Mouse (Mus musculus) CH12.LX (cell line): ENCODE data around the gene Serpina1f. TPM values are rescaled to one million over a fixed set of nuclear protein-coding genes. Genes with fewer than 3 reads are reported as not detected.

Experiments
- DNase-seq: peaks from one replicate; pipeline ENCODE4 v3.0.0-alpha.2; 2013; ENCODE audit errors: extremely low read depth
- H3K27ac ChIP-seq: 2 replicates; pipeline ENCODE4 v1.5.1; 2012; ENCODE audit warnings: low read depth, mild to moderate bottlenecking, control low read depth, moderate library complexity; ENCODE audit not compliant: insufficient read depth
- H3K27me3 ChIP-seq: replicated peaks from 2 replicates; pipeline ENCODE3; 2012; ENCODE audit warnings: inconsistent platforms
- H3K36me3 ChIP-seq, 2 experiments: replicated peaks in 1 of 2; 2 replicates each; pipeline versions ENCODE3 to v1.6.1; 2012; ENCODE audit warnings: inconsistent platforms in 1 of 2, low read length in 1 of 2, mild to moderate bottlenecking in 1 of 2, mixed read lengths in 1 of 2, moderate library complexity in 1 of 2; ENCODE audit not compliant: control insufficient read depth in 1 of 2, insufficient read depth in 1 of 2
- H3K4me1 ChIP-seq, 2 experiments: 2 replicates each; pipeline ENCODE4 v1.6.1; 2012; ENCODE audit warnings: inconsistent platforms in 1 of 2, moderate library complexity in 1 of 2; ENCODE audit not compliant: insufficient read depth in 2 of 2, control insufficient read depth in 1 of 2
- H3K4me2 ChIP-seq: 2 replicates; pipeline ENCODE4 v1.6.1; 2012; ENCODE audit warnings: low read depth, mild to moderate bottlenecking, control low read depth; ENCODE audit not compliant: poor library complexity, insufficient read depth, severe bottlenecking
- H3K4me3 ChIP-seq, 3 experiments: fragments of 150-350 bp in 1 of 3; sonication (generic) in 1 of 3; replicated peaks in 1 of 3; 2 replicates each; pipeline versions ENCODE3 to v1.5.1; 2011 to 2012; ENCODE audit warnings: low read depth in 2 of 3, low read length in 2 of 3, mild to moderate bottlenecking in 2 of 3, moderate library complexity in 2 of 3, control low read depth in 1 of 3, improper control_type of control experiment in 1 of 3, inconsistent platforms in 1 of 3, mixed read lengths in 1 of 3; ENCODE audit not compliant: poor library complexity in 1 of 3
- H3K79me2 ChIP-seq: replicated peaks from 2 replicates; pipeline ENCODE4 v1.6.1; 2012; ENCODE audit warnings: mild to moderate bottlenecking, moderate library complexity; ENCODE audit not compliant: control insufficient read depth, poor library complexity, insufficient read depth, severe bottlenecking; ENCODE audit errors: extremely low read depth
- H3K9ac ChIP-seq: 2 replicates; pipeline ENCODE4 v1.6.1; 2012; ENCODE audit warnings: low read depth, mild to moderate bottlenecking, control low read depth, moderate library complexity; ENCODE audit not compliant: insufficient read depth
- H3K9me3 ChIP-seq: replicated peaks from 2 replicates; pipeline ENCODE3; 2012; ENCODE audit warnings: low read length, inconsistent platforms, mixed read lengths
- BHLHE40 ChIP-seq: IDR thresholded peaks from 2 replicates; pipeline ENCODE4 v1.6.1; 2011; ENCODE audit warnings: mild to moderate bottlenecking, low read depth, low read length, improper control_type of control experiment
- CHD2 ChIP-seq: IDR thresholded peaks from 2 replicates; pipeline ENCODE4 v1.6.1; 2011; ENCODE audit warnings: low read length, improper control_type of control experiment
- CTCF ChIP-seq, 2 experiments: IDR thresholded peaks in 1 of 2; conservative IDR thresholded peaks in 1 of 2; 2 replicates each; pipeline ENCODE4 v1.5.1; 2011 to 2012; ENCODE audit warnings: low read depth in 2 of 2, low read length in 2 of 2, improper control_type of control experiment in 1 of 2, inconsistent platforms in 1 of 2, mild to moderate bottlenecking in 1 of 2, moderate library complexity in 1 of 2
- ETS1 ChIP-seq: conservative IDR thresholded peaks from 2 replicates; pipeline ENCODE4 v1.6.1; 2012; ENCODE audit warnings: low read depth, mild to moderate bottlenecking, inconsistent platforms, low read length, improper control_type of control experiment, moderate library complexity
- HCFC1 ChIP-seq: IDR thresholded peaks from 2 replicates; pipeline ENCODE4 v1.6.1; 2012; ENCODE audit warnings: low read depth, mild to moderate bottlenecking, inconsistent platforms, low read length, improper control_type of control experiment
- IRF4 ChIP-seq: IDR thresholded peaks from 2 replicates; pipeline ENCODE4 v1.6.1; 2014; ENCODE audit warnings: low read depth, mild to moderate bottlenecking, inconsistent platforms, low read length, improper control_type of control experiment
- JUN ChIP-seq: IDR thresholded peaks from 2 replicates; pipeline ENCODE4 v1.6.1; 2011; ENCODE audit warnings: low read depth, mild to moderate bottlenecking, low read length, improper control_type of control experiment, moderate library complexity; ENCODE audit not compliant: insufficient read depth
- JUND ChIP-seq: conservative IDR thresholded peaks from 2 replicates; pipeline ENCODE4 v1.6.1; 2011; ENCODE audit warnings: low read depth, low read length, improper control_type of control experiment
- MAFK ChIP-seq: IDR thresholded peaks from 2 replicates; pipeline ENCODE4 v1.6.1; 2011; ENCODE audit warnings: low read length, improper control_type of control experiment; ENCODE audit not compliant: insufficient replicate concordance
- MAX ChIP-seq: IDR thresholded peaks from 2 replicates; pipeline ENCODE4 v1.6.1; 2011; ENCODE audit warnings: low read length, improper control_type of control experiment
- MAZ ChIP-seq: IDR thresholded peaks from 2 replicates; pipeline ENCODE4 v1.6.1; 2012; ENCODE audit warnings: low read depth, mild to moderate bottlenecking, inconsistent platforms, low read length, improper control_type of control experiment, moderate library complexity
- MEF2A ChIP-seq: IDR thresholded peaks from 2 replicates; pipeline ENCODE4 v1.6.1; 2014; ENCODE audit warnings: low read depth, mild to moderate bottlenecking, inconsistent platforms, low read length, improper control_type of control experiment, borderline replicate concordance
- MYC ChIP-seq: IDR thresholded peaks from 2 replicates; pipeline ENCODE4 v1.6.1; 2011; ENCODE audit warnings: low read depth, mild to moderate bottlenecking, improper control_type of control experiment, low read length
- NRF1 ChIP-seq: IDR thresholded peaks from 2 replicates; pipeline ENCODE4 v1.6.1; 2014; ENCODE audit warnings: low read depth, mild to moderate bottlenecking, inconsistent platforms, low read length, improper control_type of control experiment, moderate library complexity
- PAX5 ChIP-seq: IDR thresholded peaks from 2 replicates; pipeline ENCODE4 v1.6.1; 2012; ENCODE audit warnings: low read length, inconsistent platforms, mixed read lengths
- POLR2AphosphoS2 ChIP-seq: IDR thresholded peaks from 2 replicates; pipeline ENCODE4 v1.6.1; 2011; ENCODE audit warnings: low read depth, low read length, improper control_type of control experiment
- RAD21 ChIP-seq: IDR thresholded peaks from 2 replicates; pipeline ENCODE4 v1.6.1; 2011; ENCODE audit warnings: low read depth, mild to moderate bottlenecking, low read length, improper control_type of control experiment, moderate library complexity
- RCOR1 ChIP-seq: conservative IDR thresholded peaks from 2 replicates; pipeline ENCODE4 v1.6.1; 2012; ENCODE audit warnings: low read depth, mild to moderate bottlenecking, inconsistent platforms, low read length, improper control_type of control experiment
- SMC3 ChIP-seq: IDR thresholded peaks from 2 replicates; pipeline ENCODE4 v1.6.1; 2011; ENCODE audit warnings: low read depth, low read length, improper control_type of control experiment
- TBP ChIP-seq: conservative IDR thresholded peaks from 2 replicates; pipeline ENCODE4 v1.6.1; 2011; ENCODE audit warnings: low read depth, low read length, improper control_type of control experiment
- ZKSCAN1 ChIP-seq: IDR thresholded peaks from 2 replicates; pipeline ENCODE4 v1.6.1; 2012; ENCODE audit warnings: low read depth, inconsistent platforms, low read length, improper control_type of control experiment, borderline replicate concordance
- ZMIZ1 ChIP-seq: IDR thresholded peaks from 2 replicates; pipeline ENCODE4 v1.6.1; 2012; ENCODE audit warnings: low read depth, mild to moderate bottlenecking, inconsistent platforms, low read length, improper control_type of control experiment
- dilution Hi-C: fragments of 300-500 bp; cut with MboI; formaldehyde crosslinking; loops from 2 replicates; pipeline ENCODE4 v1.14.3; 2020; ENCODE audit warnings: low sequenced_read_pairs; ENCODE audit not compliant: extremely low pct_unique_long_range_greater_than_20kb, extremely low pct_ligation_motif_present
- in situ Hi-C: fragments of 300-500 bp; cut with MboI; formaldehyde crosslinking; loops from 3 replicates; pipeline ENCODE4 v1.14.3; 2019; ENCODE audit warnings: low sequenced_read_pairs, low pct_ligation_motif_present, low pct_unique_long_range_greater_than_20kb, mixed read lengths
- polyA plus RNA-seq: library from polyadenylated mRNA; unstranded; fragments of >175 nt; gene quantifications from 2 replicates; pipeline ENCODE4 v1.2.1, GENCODE M21; 2012; ENCODE audit warnings: low read depth; ENCODE audit not compliant: insufficient read length
- total RNA-seq, 2 experiments: library from RNA; depleted of rRNA; stranded (reverse); fragments of 300-350 nt in 1 of 2; fragments of >200 nt in 1 of 2; gene quantifications; 2 replicates each; pipeline ENCODE4 v1.2.3; 2012 to 2014

The Serpina1f gene
- total and polyA plus RNA-seq, 3 experiments = not detected

GRCm38 (mm10) chr12:103670964-103671363 lies 24.4 kb downstream of the Serpina1f start:
- peaks cover 4% of the 10 kb centered on the region for H3K9me3 ChIP-seq
- TF ChIP-seq MYC = no peak
- TF ChIP-seq JUN = no peak
- no peak for TF ChIP-seq JUND
- TF ChIP-seq NRF1 = no peak
- no peak for TF ChIP-seq ETS1
- TF ChIP-seq ZKSCAN1 = no peak
- no peak for TF ChIP-seq BHLHE40
- no peak for TF ChIP-seq POLR2AphosphoS2
- TF ChIP-seq IRF4 = no peak
- TF ChIP-seq RCOR1 = no peak
- no peak for TF ChIP-seq ZMIZ1
- TF ChIP-seq MAFK = no peak
- no peak for TF ChIP-seq SMC3
- TF ChIP-seq HCFC1 = no peak
- no peak for TF ChIP-seq MAZ
- no peak for TF ChIP-seq MEF2A
- no peak for TF ChIP-seq MAX
- TF ChIP-seq TBP = no peak
- TF ChIP-seq CTCF (conservative IDR thresholded peaks at IDR 0.05 in 1 of 2, IDR thresholded peaks at IDR 0.05 in 1 of 2; ENCODE audit: low read depth in 2 of 2, low read length in 2 of 2) = no peak
- no peak for DNase-seq
- no peak overlapping the region for H3K9ac ChIP-seq
- no peaks in the 10 kb centered on the region for H3K36me3 ChIP-seq
- no peak overlapping the region for H3K4me2 ChIP-seq
- dilution Hi-C loops (no loop called here), in situ Hi-C loops (no loop called here)
- peaks cover 91% of the 10 kb centered on the region for H3K27me3 ChIP-seq
- no peaks in the 10 kb centered on the region for H3K79me2 ChIP-seq
- H3K4me3 ChIP-seq = no peak overlapping the region
- no peaks in the 10 kb centered on the region for H3K4me1 ChIP-seq
- no peak overlapping the region for H3K27ac ChIP-seq

GRCm38 (mm10) chr12:103670344-103670743 lies 25.0 kb downstream of the Serpina1f start:
- H3K9me3 ChIP-seq = peaks cover 7% of the 10 kb centered on the region
- no peaks in the 10 kb centered on the region for H3K4me1 ChIP-seq
- H3K4me2 ChIP-seq = no peak overlapping the region
- TF ChIP-seq CHD2 (no peak), ZMIZ1 (no peak), SMC3 (no peak), PAX5 (no peak), RAD21 (no peak), BHLHE40 (no peak)
- in situ Hi-C loops (no loop called here), dilution Hi-C loops (no loop called here)
- H3K9ac ChIP-seq = no peak overlapping the region
- H3K4me3 ChIP-seq = no peak overlapping the region
- peaks cover 91% of the 10 kb centered on the region for H3K27me3 ChIP-seq
- no peak overlapping the region for H3K27ac ChIP-seq
- H3K36me3 ChIP-seq = no peaks in the 10 kb centered on the region
- H3K79me2 ChIP-seq = no peaks in the 10 kb centered on the region
- no peak for DNase-seq
